Mouse (Mus musculus) granulocyte monocyte progenitor cell, adult 5-6 weeks (primary cell): ENCODE measurements at regions not wholly inside any gene's neighbourhood (a gene's known extent, or its start where the extent isn't known, plus 50 kb on each side); places are given as distances from the start of the nearest gene placed in this dataset.
A peak's percentile ranks its signal among the peaks of the same experiment; 100 is the strongest.
"Not testable (repeated sequence)": the region's sequence is repeated elsewhere in the genome, so short reads cannot be mapped to it uniquely, and the experiment has no call there.

Experiments
- ATAC-seq: replicated peaks from 2 replicates; pipeline ENCODE4 v1.8.0; 2016; ENCODE audit warnings: mild to moderate bottlenecking, moderate TSS enrichment, inconsistent platforms; ENCODE audit not compliant: poor library complexity, severe bottlenecking

DNA sequence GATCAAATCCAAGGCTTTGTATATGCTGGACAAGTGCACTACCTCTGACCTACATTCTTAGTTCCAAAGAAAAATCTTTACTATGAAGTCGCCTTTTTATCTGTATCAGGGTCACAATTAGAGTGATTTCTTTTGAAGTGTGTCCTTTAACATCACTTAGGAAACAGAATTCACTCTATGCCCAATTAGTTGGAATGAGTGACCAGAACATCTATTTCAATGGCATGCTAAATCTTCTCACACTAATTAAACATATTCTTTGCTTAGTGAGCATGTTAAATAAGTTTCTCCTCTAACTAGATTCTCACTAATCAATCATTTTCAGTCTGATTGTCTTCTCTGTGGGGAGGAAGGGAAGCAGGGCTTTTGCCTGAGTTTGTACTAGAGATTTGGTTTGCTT is 84.9 kb downstream of the Arl6ip6 start:
- ATAC-seq: no peak

- no peak for ATAC-seq
These were observed 110.3 kb downstream of the Arl6ip6 start for GRCm38 (mm10) chr2:53301712-53302423.

- peak; percentile 55; the same call in 1 of the 2 replicates for ATAC-seq
These were observed 139.2 kb downstream of the Arl6ip6 start for GRCm38 (mm10) chr2:53330680-53331079.

GRCm38 (mm10) chr2:53359026-53359425 is 167.5 kb downstream of the Arl6ip6 start:
- ATAC-seq: no peak

- no peak for ATAC-seq
These were observed 190.8 kb downstream of the Arl6ip6 start for GRCm38 (mm10) chr2:53382348-53382747.

GRCm38 (mm10) chr2:53384545-53385176 is 193.1 kb downstream of the Arl6ip6 start:
- ATAC-seq: no peak

- ATAC-seq: no peak
These were observed 197.1 kb downstream of the Arl6ip6 start for GRCm38 (mm10) chr2:53388652-53389051.

DNA sequence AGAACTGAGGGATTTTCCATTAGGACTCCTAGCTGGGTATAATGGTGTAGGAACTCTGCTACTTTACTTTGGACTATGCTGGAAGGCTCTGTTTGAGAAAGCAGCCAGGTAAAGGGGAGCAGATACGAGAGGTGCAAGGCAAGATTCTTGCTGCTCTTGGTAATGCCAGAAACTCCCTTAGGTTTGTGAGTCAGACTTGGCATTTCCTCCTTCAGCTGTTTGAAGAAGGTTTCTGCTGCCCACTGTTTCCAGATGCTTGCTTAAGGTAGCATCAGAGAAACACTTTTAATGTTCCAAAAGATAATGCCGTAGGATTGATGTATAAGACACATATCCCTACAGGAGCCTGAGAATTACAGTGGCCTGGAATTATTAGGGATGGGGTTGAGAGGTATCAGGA is 222.9 kb downstream of the Arl6ip6 start:
- ATAC-seq: no peak

DNA sequence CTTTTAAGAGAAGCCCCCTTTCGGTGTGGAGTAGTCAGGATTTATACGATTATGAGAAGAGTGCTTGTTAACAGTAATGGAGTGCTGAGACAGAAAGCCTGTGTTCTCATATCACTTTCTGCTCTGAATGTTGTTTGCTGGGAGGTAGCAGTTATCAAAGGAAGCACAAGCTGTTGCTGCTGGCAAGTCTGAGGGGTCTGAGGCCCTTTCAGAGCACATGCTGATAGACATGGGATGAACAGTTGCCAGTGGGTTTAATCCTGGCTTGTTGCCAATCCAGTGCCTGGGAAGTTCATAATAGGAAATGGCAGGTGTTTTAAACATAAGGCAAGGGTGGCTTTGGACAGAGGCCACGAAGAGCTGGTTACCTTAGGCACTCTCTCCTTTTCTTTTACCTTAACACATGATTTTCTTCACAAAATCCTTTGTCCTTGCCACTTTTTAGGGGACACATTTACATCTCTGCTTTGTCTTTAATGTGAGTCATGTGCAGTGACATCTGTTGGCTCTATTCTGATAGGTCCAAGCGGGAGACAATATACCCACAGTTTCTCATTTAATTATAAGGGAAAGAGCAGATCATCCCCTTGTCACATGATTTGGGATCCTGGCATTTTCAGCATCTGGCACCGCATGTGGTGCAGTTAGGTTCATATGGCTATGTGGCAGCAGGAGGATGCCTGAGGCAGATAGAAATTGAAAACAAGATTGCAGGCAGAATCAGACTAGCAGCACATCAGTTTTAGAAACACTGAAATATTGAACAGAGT is 245.7 kb downstream of the Arl6ip6 start:
- ATAC-seq: no peak

DNA sequence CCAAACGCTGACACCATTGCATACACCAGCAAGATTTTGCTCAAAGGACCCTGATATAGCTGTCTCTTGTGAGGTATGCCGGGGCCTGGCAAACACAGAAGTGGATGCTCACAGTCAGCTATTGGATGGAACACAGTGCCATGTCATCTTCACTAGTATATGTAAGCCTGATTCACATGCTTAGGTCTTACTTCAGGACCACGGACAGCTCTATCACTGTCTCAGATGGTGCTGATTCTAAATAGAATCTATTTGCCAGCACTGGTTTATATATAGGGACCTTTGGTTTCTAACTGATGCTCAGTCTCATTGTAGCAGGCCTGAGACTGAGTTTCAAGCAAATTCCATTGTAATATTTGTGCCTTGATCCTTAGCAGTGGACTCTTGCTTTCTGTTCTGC is 248.8 kb downstream of the Arl6ip6 start:
- not testable (repeated sequence) for ATAC-seq

- no peak for ATAC-seq
These were observed 268.7 kb downstream of the Arl6ip6 start for GRCm38 (mm10) chr2:53460265-53460664.

DNA sequence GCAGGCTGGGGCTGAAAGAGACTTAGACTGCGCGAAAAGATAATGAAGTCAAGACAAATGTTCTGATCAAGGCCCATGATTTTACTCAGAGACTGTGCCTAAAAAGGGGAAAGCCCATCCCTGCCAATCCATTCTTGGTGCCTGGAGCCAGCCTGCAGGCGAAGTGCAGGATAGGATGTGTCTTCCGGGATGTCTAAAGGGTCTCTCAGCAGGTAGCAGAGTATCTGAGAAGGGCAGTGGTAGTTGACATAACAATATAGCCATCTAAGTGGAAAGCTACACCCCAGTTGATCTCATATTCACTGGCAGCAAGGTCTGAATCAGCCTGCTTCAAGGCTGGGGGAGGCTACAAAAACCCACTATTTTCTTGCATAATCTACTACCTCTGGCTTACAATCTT is 282.9 kb downstream of the Arl6ip6 start:
- ATAC-seq: no peak

- not testable (repeated sequence) for ATAC-seq
These were observed 287.5 kb downstream of the Arl6ip6 start for GRCm38 (mm10) chr2:53479051-53479450.

- ATAC-seq: no peak
These were observed 296.8 kb downstream of the Arl6ip6 start for GRCm38 (mm10) chr2:53488301-53488700.

DNA sequence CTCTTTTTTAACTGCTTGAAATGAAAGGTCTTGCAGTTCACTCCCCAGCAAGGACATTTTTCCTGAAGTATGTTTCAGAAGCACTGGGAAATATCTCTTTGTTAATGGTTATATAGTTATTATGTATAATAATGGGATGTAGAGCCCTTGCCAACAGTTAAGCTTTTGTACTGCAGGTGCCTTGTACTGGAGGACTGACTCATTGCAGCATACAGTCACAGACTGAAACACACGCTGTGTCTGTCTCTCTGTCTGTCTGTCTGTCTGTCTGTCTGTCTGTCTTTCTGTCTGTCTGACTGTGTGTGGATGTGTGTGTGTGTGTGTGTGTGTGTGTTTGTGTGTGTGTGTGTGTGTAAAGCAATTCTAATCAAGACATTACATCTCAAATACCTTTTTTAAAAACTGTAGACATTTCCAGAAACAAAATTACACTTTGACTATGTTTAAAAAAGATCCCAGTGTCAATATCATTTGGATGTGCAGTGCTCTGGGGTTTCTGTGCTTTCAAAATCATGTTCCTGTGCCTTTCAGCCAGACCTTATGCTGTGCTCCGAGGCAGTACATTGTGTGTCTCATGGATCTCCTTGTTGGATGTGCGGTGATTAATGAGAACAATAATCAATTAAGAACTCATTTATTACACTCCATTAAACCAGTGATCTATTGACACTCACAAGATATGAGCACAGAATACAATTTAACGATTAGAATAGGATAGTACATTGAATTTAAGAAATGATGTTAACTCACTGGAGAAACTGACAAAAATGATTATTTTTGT is 299.5 kb downstream of the Arl6ip6 start:
- no peak for ATAC-seq

DNA sequence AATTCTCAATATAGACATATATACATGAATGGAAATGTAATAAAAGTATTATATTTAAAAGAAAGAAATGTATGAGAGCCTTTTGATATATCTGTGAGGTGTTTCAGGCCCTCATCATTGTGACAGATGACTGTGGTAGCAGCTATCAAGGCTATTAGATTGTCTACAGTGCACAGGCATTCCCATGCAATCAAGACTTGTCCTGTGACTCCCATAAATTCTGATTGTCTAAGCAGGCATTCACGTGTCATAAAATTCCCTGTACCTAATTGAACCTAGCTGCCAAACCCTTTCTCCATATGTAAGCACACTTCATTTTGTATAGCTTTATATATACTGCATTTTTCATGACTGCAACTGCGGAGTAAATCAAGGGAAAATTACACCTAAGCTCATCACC is 301.3 kb downstream of the Arl6ip6 start:
- no peak for ATAC-seq

- no peak for ATAC-seq
These were observed 310.2 kb downstream of the Arl6ip6 start for GRCm38 (mm10) chr2:53501657-53502274.

DNA sequence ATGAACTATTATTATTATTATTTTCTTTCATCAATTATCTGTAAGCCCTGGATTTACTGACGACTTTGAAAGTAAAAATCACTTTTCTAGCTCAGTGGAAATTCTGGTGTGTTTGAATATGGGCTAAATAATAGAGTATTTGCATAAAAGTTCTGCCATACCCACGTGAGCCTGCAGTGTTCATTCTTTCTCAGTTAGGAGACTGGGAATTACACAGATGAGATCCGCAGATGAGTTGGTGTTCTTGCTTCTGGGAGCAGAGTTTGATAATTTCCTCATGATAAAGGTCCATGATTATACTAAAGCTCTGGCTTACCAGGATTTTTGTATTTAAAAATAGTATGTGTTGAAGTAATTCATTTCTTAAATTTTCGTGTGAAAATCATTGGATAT is 310.7 kb downstream of the Arl6ip6 start:
- ATAC-seq: no peak

GRCm38 (mm10) chr2:53542097-53542496 is 350.6 kb downstream of the Arl6ip6 start:
- ATAC-seq: no peak

- ATAC-seq: no peak
These were observed 382.5 kb downstream of the Arl6ip6 start for GRCm38 (mm10) chr2:53574007-53574406.
